Mouse (Mus musculus): ENCODE data around the gene Dgkh. TPM values are rescaled to one million over a fixed set of nuclear protein-coding genes. Genes with fewer than 3 reads are reported as not detected.

Dgkh gene
- polyA plus RNA-seq, 1 experiment, result 49.3 TPM

DNA sequence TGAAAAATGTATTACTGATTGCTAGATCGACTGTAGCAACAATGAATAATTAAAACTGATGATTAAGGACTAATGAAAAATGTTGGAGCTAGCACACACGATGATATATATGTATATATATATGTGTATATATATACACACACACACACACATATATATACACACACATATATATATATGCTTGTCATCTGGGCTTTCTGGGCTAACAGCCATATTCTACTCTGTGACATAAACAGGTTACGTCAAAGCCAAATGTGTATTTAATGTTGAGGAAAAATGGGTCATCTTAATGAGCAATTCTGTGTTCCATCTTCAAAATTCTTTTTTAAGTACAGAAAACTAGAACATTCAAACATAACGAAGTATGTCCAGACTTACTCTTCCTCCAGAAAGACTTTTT is 30.5 kb downstream of the Dgkh start:
- no peak overlapping the region for H3K4me3 ChIP-seq (ENCODE audit: control insufficient read depth, low read depth, low read length)
- no peaks in the 10 kb centered on the region; the same call in 1 of the 2 replicates for H3K4me1 ChIP-seq (ENCODE audit: control insufficient read depth, insufficient read depth, low read length)
- no peak for TF ChIP-seq POLR2A (IDR thresholded peaks at IDR 0.05; ENCODE audit: control insufficient read depth, low read depth, low read length)
- TF ChIP-seq CTCF (IDR thresholded peaks at IDR 0.05; ENCODE audit: control insufficient read depth, insufficient read depth, insufficient replicate concordance, low read depth, low read length), result no peak
- H3K27me3 ChIP-seq (ENCODE audit: control insufficient read depth, insufficient read depth, low read length), result no peaks in the 10 kb centered on the region
- H3K36me3 ChIP-seq (ENCODE audit: control insufficient read depth, insufficient read depth, low read length), result no peaks in the 10 kb centered on the region
- H3K27ac ChIP-seq (ENCODE audit: control insufficient read depth, insufficient read depth, low read depth, low read length), result no peak overlapping the region

DNA sequence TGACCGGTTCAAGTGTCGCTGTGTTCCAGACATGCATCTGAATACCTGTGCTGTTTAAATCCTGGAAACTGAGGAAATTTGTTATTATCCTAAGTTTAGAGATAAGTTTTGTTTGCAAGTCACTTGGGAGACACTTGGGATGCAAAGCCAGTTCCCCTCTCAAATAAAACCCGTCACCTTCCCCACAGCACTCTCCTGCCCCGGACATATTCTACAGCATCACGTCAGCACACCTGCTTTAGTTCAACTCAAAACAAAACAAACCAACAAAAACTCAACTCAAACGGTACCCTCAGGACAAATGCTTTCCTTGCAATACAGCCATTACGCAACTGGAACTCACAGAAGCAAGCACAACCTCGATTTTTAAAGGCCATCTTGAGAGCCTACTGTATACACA is 31.1 kb downstream of the Dgkh start:
- H3K27me3 ChIP-seq (ENCODE audit: control insufficient read depth, insufficient read depth, low read length), result no peaks in the 10 kb centered on the region
- no peak for TF ChIP-seq CTCF (IDR thresholded peaks at IDR 0.05; ENCODE audit: control insufficient read depth, insufficient read depth, insufficient replicate concordance, low read depth, low read length)
- no peak for TF ChIP-seq POLR2A (IDR thresholded peaks at IDR 0.05; ENCODE audit: control insufficient read depth, low read depth, low read length)
- no peaks in the 10 kb centered on the region; the same call in 1 of the 2 replicates for H3K4me1 ChIP-seq (ENCODE audit: control insufficient read depth, insufficient read depth, low read length)
- no peak overlapping the region for H3K27ac ChIP-seq (ENCODE audit: control insufficient read depth, insufficient read depth, low read depth, low read length)
- H3K36me3 ChIP-seq (ENCODE audit: control insufficient read depth, insufficient read depth, low read length), result no peaks in the 10 kb centered on the region
- H3K4me3 ChIP-seq (ENCODE audit: control insufficient read depth, low read depth, low read length), result no peak overlapping the region

GRCm38 (mm10) chr14:78701087-78701486 is 31.5 kb downstream of the Dgkh start:
- H3K4me1 ChIP-seq (ENCODE audit: control insufficient read depth, insufficient read depth, low read length), result no peaks in the 10 kb centered on the region; the same call in 1 of the 2 replicates
- H3K27ac ChIP-seq (ENCODE audit: control insufficient read depth, insufficient read depth, low read depth, low read length), result no peak overlapping the region
- H3K4me3 ChIP-seq (ENCODE audit: control insufficient read depth, low read depth, low read length), result no peak overlapping the region
- TF ChIP-seq POLR2A (IDR thresholded peaks at IDR 0.05; ENCODE audit: control insufficient read depth, low read depth, low read length) (no peak), CTCF (IDR thresholded peaks at IDR 0.05; ENCODE audit: control insufficient read depth, insufficient read depth, insufficient replicate concordance, low read depth, low read length) (no peak)
- no peaks in the 10 kb centered on the region for H3K27me3 ChIP-seq (ENCODE audit: control insufficient read depth, insufficient read depth, low read length)
- H3K36me3 ChIP-seq (ENCODE audit: control insufficient read depth, insufficient read depth, low read length), result no peaks in the 10 kb centered on the region

GRCm38 (mm10) chr14:78699634-78700033 is 32.9 kb downstream of the Dgkh start:
- Histone ChIP-seq H3K36me3 (ENCODE audit: control insufficient read depth, insufficient read depth, low read length) (no peaks in the 10 kb centered on the region), H3K27me3 (ENCODE audit: control insufficient read depth, insufficient read depth, low read length) (no peaks in the 10 kb centered on the region), H3K27ac (ENCODE audit: control insufficient read depth, insufficient read depth, low read depth, low read length) (no peak overlapping the region), H3K4me3 (ENCODE audit: control insufficient read depth, low read depth, low read length) (no peak overlapping the region), H3K4me1 (ENCODE audit: control insufficient read depth, insufficient read depth, low read length) (no peaks in the 10 kb centered on the region)
- TF ChIP-seq POLR2A (IDR thresholded peaks at IDR 0.05; ENCODE audit: control insufficient read depth, low read depth, low read length) (no peak), CTCF (IDR thresholded peaks at IDR 0.05; ENCODE audit: control insufficient read depth, insufficient read depth, insufficient replicate concordance, low read depth, low read length) (no peak)

GRCm38 (mm10) chr14:78699196-78699595 is 33.4 kb downstream of the Dgkh start:
- no peaks in the 10 kb centered on the region for H3K36me3 ChIP-seq (ENCODE audit: control insufficient read depth, insufficient read depth, low read length)
- TF ChIP-seq CTCF (IDR thresholded peaks at IDR 0.05; ENCODE audit: control insufficient read depth, insufficient read depth, insufficient replicate concordance, low read depth, low read length) (no peak), POLR2A (IDR thresholded peaks at IDR 0.05; ENCODE audit: control insufficient read depth, low read depth, low read length) (no peak)
- H3K27me3 ChIP-seq (ENCODE audit: control insufficient read depth, insufficient read depth, low read length), result no peaks in the 10 kb centered on the region
- H3K27ac ChIP-seq (ENCODE audit: control insufficient read depth, insufficient read depth, low read depth, low read length), result no peak overlapping the region
- no peak overlapping the region for H3K4me3 ChIP-seq (ENCODE audit: control insufficient read depth, low read depth, low read length)
- no peaks in the 10 kb centered on the region for H3K4me1 ChIP-seq (ENCODE audit: control insufficient read depth, insufficient read depth, low read length)

DNA sequence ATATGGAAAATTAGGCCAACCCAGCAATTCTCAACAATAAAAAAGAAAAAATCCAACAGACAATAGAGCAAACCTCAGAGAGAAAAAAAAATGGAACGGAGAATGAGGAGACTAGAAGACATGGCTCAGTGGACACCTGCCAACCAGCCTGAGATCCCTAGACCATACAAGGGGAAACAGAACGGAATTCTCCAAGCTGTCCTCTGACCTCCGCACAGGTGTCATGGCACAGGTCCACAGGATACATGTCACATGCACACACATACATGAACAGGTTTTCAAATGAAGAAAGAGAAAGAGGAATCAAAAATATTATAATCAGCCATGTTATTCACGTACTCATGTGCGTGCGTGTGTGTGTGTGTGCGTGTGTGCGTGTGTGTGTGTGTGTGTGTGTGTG is 38.5 kb downstream of the Dgkh start:
- Histone ChIP-seq H3K4me1 (ENCODE audit: control insufficient read depth, insufficient read depth, low read length) (no peaks in the 10 kb centered on the region), H3K27ac (ENCODE audit: control insufficient read depth, insufficient read depth, low read depth, low read length) (no peak overlapping the region), H3K27me3 (ENCODE audit: control insufficient read depth, insufficient read depth, low read length) (no peaks in the 10 kb centered on the region), H3K36me3 (ENCODE audit: control insufficient read depth, insufficient read depth, low read length) (no peaks in the 10 kb centered on the region), H3K4me3 (ENCODE audit: control insufficient read depth, low read depth, low read length) (no peak overlapping the region)
- TF ChIP-seq POLR2A (IDR thresholded peaks at IDR 0.05; ENCODE audit: control insufficient read depth, low read depth, low read length) (no peak), CTCF (IDR thresholded peaks at IDR 0.05; ENCODE audit: control insufficient read depth, insufficient read depth, insufficient replicate concordance, low read depth, low read length) (no peak)

DNA sequence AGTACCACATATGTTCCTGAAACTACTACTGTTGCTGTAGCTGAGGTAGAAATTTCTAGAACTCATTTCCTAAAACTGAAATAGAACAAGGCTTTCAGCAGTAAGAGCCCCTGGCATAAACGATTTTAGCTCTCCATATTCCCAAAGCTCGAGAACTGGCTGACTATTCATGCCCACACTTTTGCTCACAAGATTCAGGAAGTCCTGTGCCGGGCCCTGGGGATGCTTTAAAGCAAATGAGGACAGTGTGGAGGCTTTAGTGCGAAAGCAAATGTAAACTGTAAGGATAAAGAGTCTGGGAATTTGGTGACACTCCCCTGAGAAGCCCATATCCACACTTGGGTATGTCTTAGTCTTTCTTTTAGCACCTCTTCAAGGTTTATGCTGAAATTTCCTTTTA is 40.0 kb downstream of the Dgkh start:
- TF ChIP-seq POLR2A (IDR thresholded peaks at IDR 0.05; ENCODE audit: control insufficient read depth, low read depth, low read length), result no peak
- TF ChIP-seq CTCF (IDR thresholded peaks at IDR 0.05; ENCODE audit: control insufficient read depth, insufficient read depth, insufficient replicate concordance, low read depth, low read length), result no peak

More for the DNA sequence above, 40.0 kb downstream of the Dgkh start:
- H3K4me1 ChIP-seq (ENCODE audit: control insufficient read depth, insufficient read depth, low read length), result no peaks in the 10 kb centered on the region
- H3K36me3 ChIP-seq (ENCODE audit: control insufficient read depth, insufficient read depth, low read length), result no peaks in the 10 kb centered on the region
- no peaks in the 10 kb centered on the region for H3K27me3 ChIP-seq (ENCODE audit: control insufficient read depth, insufficient read depth, low read length)
- H3K27ac ChIP-seq (ENCODE audit: control insufficient read depth, insufficient read depth, low read depth, low read length), result no peak overlapping the region
- H3K4me3 ChIP-seq (ENCODE audit: control insufficient read depth, low read depth, low read length), result no peak overlapping the region
